Mouse (Mus musculus) liver, adult 2 months (tissue): ENCODE results near the gene Hoxd9.

Experiments
- CTCF ChIP-seq: fragments of 200-500 bp; IDR thresholded peaks from 2 replicates; pipeline ENCODE4 v1.5.1; 2011; ENCODE audit warnings: low read depth, low read length, control low read depth
- POLR2A ChIP-seq: fragments of 200-500 bp; IDR thresholded peaks from 2 replicates; pipeline ENCODE4 v1.6.1; 2011; ENCODE audit warnings: low read length, control low read depth; ENCODE audit not compliant: insufficient read depth; ENCODE audit errors: extremely low read depth

DNA sequence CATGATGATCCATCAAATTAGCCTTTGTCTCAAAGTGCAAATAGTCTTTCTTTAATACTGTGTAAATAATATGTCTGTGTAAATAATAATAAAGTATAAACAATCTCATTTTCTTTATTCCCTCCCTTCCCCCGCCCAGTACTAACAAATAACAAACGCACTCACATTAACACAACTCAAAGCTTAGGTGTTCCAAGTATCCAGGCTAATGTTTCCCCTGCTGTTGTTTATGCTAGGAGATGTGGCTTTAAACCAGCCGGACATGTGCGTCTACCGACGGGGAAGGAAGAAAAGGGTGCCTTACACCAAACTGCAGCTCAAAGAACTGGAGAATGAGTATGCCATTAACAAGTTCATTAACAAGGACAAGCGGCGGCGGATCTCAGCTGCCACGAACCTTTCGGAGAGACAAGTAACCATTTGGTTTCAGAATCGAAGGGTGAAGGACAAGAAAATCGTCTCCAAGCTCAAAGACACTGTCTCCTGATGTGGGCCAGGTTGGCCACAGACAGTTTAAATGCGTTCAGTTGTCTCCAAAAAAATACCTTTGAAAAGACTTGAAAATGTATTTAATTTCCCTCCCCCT is 27.8 kb upstream of the Hoxd9 start:
- TF ChIP-seq CTCF: no peak
- no peak for TF ChIP-seq POLR2A
